Mouse (Mus musculus) stomach, embryonic 16.5 days (tissue): ENCODE data around the gene Dclre1b. TPM values are rescaled to one million over a fixed set of nuclear protein-coding genes. Genes with fewer than 3 reads are reported as not detected.
A peak's percentile ranks its signal among the peaks of the same experiment; 100 is the strongest.

Experiments used
- ATAC-seq: fragments of 200-750 bp; cut with Nextera tagmentation; 2 replicates; pipeline ENCODE4 v1.8.0; 2017; ENCODE audit warnings: moderate number of reproducible peaks, moderate TSS enrichment; ENCODE audit not compliant: insufficient read depth, low FRiP score
- H3K27ac ChIP-seq: fragments of 300-500 bp; sonication (generic); 2 replicates; pipeline ENCODE4 v1.5.1; 2014; ENCODE audit warnings: low read length
- H3K27me3 ChIP-seq: fragments of 300-500 bp; sonication (generic); 2 replicates; pipeline ENCODE4 v1.6.1; 2014; ENCODE audit warnings: low read length, control low read depth, mixed read lengths; ENCODE audit not compliant: control insufficient read depth, insufficient read depth
- H3K36me3 ChIP-seq: fragments of 300-500 bp; sonication (generic); 2 replicates; pipeline ENCODE4 v1.6.1; 2014; ENCODE audit warnings: low read length; ENCODE audit not compliant: control insufficient read depth, insufficient read depth
- H3K4me1 ChIP-seq: fragments of 300-500 bp; sonication (generic); 2 replicates; pipeline ENCODE4 v1.6.1; 2014; ENCODE audit warnings: low read length, control low read depth, mixed read lengths; ENCODE audit not compliant: control insufficient read depth, insufficient read depth
- H3K4me2 ChIP-seq: fragments of 300-500 bp; sonication (generic); 2 replicates; pipeline ENCODE4 v1.6.1; 2014; ENCODE audit warnings: low read depth, low read length, mixed read lengths
- H3K4me3 ChIP-seq: fragments of 300-500 bp; sonication (generic); replicated peaks from 2 replicates; pipeline ENCODE4 v1.5.1; 2014; ENCODE audit warnings: mild to moderate bottlenecking, low read length
- H3K9ac ChIP-seq: fragments of 300-500 bp; sonication (generic); 2 replicates; pipeline ENCODE4 v1.6.1; 2014; ENCODE audit warnings: low read length
- H3K9me3 ChIP-seq: fragments of 300-500 bp; sonication (generic); replicated peaks from 2 replicates; pipeline ENCODE4 v1.6.1; 2016; ENCODE audit warnings: low read length, control low read depth; ENCODE audit not compliant: control insufficient read depth
- WGBS: fragments of 180-500 bp; shearing (Covaris S2); extraction: QIAGEN DNeasy Blood & Tissue Kit; methylation state at CpG from one replicate; pipeline ENCODE4 v1.1.7; 2014; 5-methylcytosine and 5-hydroxymethylcytosine counted together
- polyA plus RNA-seq: library from polyadenylated mRNA; unstranded; fragments of >200 nt; fragmentation: Nextera tagmentation; extraction: Ambion mirVana; gene quantifications from 2 replicates; pipeline ENCODE4 v1.2.1, GENCODE M21; 2015

Dclre1b gene
- 17.6 and 20.0 TPM in 2 replicates for polyA plus RNA-seq

- H3K36me3 ChIP-seq, result no peaks in the 10 kb centered on the region
- peak within 1 kb of the TSS; percentile 95 for H3K27ac ChIP-seq
- ATAC-seq, result peak; percentile 94
- H3K27me3 ChIP-seq, result no peaks in the 10 kb centered on the region
- H3K4me1 ChIP-seq, result peaks cover 8% of the 10 kb centered on the region
- peak within 1 kb of the TSS; percentile 82 for H3K4me2 ChIP-seq
- WGBS, result under 1% methylated on average over 69 of the region's 70 CpGs
- H3K4me3 ChIP-seq, result peak within 1 kb of the TSS; percentile 65
- no peaks in the 10 kb centered on the region for H3K9me3 ChIP-seq
- peak within 1 kb of the TSS; percentile 95 for H3K9ac ChIP-seq
These were observed at the start of gene Dclre1b, which contains the start of the genes Ap4b1 and Gm43064 for GRCm38 (mm10) chr3:103808891-103809798. Gene Dclre1b (minus strand): TSS chr3:103809444. Gene Ap4b1 (plus strand): TSS chr3:103809520. Gene Gm43064 (plus strand): TSS chr3:103809573.

GRCm38 (mm10) chr3:103857977-103858563 lies 48.8 kb upstream of the Dclre1b start:
- Histone ChIP-seq H3K36me3 (no peaks in the 10 kb centered on the region), H3K27me3 (no peaks in the 10 kb centered on the region), H3K4me2 (no peak overlapping the region), H3K4me3 (no peak overlapping the region), H3K9ac (no peak overlapping the region), H3K4me1 (0 out of 2 replicates have a peak, but pooled peaks cover 4% of the 10 kb centered on the region), H3K9me3 (no peaks in the 10 kb centered on the region), H3K27ac (no peak overlapping the region)
- no peak for ATAC-seq
- WGBS, result 84% methylated on average over 6 of the region's 6 CpGs

- Histone ChIP-seq H3K27ac (no peak overlapping the region), H3K9me3 (no peaks in the 10 kb centered on the region), H3K9ac (no peak overlapping the region), H3K4me1 (0 out of 2 replicates have a peak, but pooled peaks cover 4% of the 10 kb centered on the region), H3K27me3 (no peaks in the 10 kb centered on the region), H3K36me3 (no peaks in the 10 kb centered on the region), H3K4me3 (no peak overlapping the region), H3K4me2 (no peak overlapping the region)
- 87% methylated on average over 7 of the region's 7 CpGs for WGBS
- no peak for ATAC-seq
These were observed 48.0 kb upstream of the Dclre1b start for GRCm38 (mm10) chr3:103857036-103857805.

- Histone ChIP-seq H3K4me1 (no peaks in the 10 kb centered on the region), H3K27ac (no peak overlapping the region), H3K9ac (no peak overlapping the region), H3K4me2 (no peak overlapping the region), H3K36me3 (no peaks in the 10 kb centered on the region), H3K4me3 (no peak overlapping the region), H3K27me3 (no peaks in the 10 kb centered on the region), H3K9me3 (no peaks in the 10 kb centered on the region)
- 54% methylated on average over 8 of the region's 8 CpGs for WGBS
- no peak for ATAC-seq
These were observed 44.6 kb upstream of the Dclre1b start for GRCm38 (mm10) chr3:103853804-103854203.

- Histone ChIP-seq H3K36me3 (no peaks in the 10 kb centered on the region), H3K4me1 (no peaks in the 10 kb centered on the region), H3K4me2 (no peak overlapping the region), H3K27me3 (no peaks in the 10 kb centered on the region), H3K4me3 (no peak overlapping the region), H3K9me3 (no peaks in the 10 kb centered on the region), H3K9ac (no peak overlapping the region), H3K27ac (no peak overlapping the region)
- ATAC-seq, result no peak
- WGBS, result 64% methylated on average over 3 of the region's 3 CpGs
These were observed 43.5 kb upstream of the Dclre1b start for GRCm38 (mm10) chr3:103852565-103853299.

- Histone ChIP-seq H3K36me3 (no peaks in the 10 kb centered on the region), H3K27ac (no peak overlapping the region), H3K9me3 (no peaks in the 10 kb centered on the region), H3K4me3 (no peak overlapping the region), H3K9ac (no peak overlapping the region), H3K27me3 (no peaks in the 10 kb centered on the region), H3K4me1 (no peaks in the 10 kb centered on the region), H3K4me2 (no peak overlapping the region)
- WGBS, result 82% methylated on average over 8 of the region's 8 CpGs
- ATAC-seq, result no peak
These were observed 42.6 kb upstream of the Dclre1b start for GRCm38 (mm10) chr3:103851882-103852281.

GRCm38 (mm10) chr3:103851481-103851880 lies 42.2 kb upstream of the Dclre1b start:
- Histone ChIP-seq H3K27ac (no peak overlapping the region), H3K9ac (no peak overlapping the region), H3K4me1 (no peaks in the 10 kb centered on the region), H3K4me2 (no peak overlapping the region), H3K4me3 (no peak overlapping the region), H3K9me3 (no peaks in the 10 kb centered on the region), H3K27me3 (no peaks in the 10 kb centered on the region), H3K36me3 (no peaks in the 10 kb centered on the region)
- ATAC-seq, result no peak
- 91% methylated on average over 6 of the region's 6 CpGs for WGBS

- 70% methylated on average over 9 of the region's 9 CpGs for WGBS
- Histone ChIP-seq H3K4me1 (no peaks in the 10 kb centered on the region), H3K27ac (no peak overlapping the region), H3K4me3 (no peak overlapping the region), H3K4me2 (no peak overlapping the region), H3K9me3 (no peaks in the 10 kb centered on the region), H3K27me3 (no peaks in the 10 kb centered on the region), H3K9ac (no peak overlapping the region), H3K36me3 (no peaks in the 10 kb centered on the region)
- no peak for ATAC-seq
These were observed 41.6 kb upstream of the Dclre1b start for GRCm38 (mm10) chr3:103850644-103851363.
